Mouse (Mus musculus): ENCODE results near the gene Edil3.

Gene Edil3

GRCm38 (mm10) chr13:88821440-88822331, at the start of gene Edil3:
Edil3 (plus strand) TSS chr13:88821472.
- peak in 1 of 2 experiments; percentile 10 for DNase-seq

DNA sequence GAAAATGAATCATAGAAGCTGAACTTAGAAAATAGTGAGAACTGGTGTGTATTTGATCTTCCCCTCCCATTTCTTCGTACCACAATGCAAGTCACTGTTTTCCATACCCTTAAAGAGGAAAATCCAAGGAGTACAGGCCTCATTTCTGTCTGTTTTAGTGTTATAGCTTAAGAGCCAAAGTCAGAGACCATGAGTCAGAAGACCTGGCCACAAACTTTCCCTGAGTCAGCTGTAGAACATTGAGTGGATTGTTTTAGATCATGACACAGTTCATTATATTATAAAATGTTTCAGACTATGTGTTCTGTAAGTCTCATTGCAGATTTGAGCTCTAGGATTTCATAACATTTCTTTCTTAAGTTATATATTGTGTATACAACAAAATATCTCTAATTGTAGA, 22.1 kb upstream of the Edil3 start:
- no peak for DNase-seq

DNA sequence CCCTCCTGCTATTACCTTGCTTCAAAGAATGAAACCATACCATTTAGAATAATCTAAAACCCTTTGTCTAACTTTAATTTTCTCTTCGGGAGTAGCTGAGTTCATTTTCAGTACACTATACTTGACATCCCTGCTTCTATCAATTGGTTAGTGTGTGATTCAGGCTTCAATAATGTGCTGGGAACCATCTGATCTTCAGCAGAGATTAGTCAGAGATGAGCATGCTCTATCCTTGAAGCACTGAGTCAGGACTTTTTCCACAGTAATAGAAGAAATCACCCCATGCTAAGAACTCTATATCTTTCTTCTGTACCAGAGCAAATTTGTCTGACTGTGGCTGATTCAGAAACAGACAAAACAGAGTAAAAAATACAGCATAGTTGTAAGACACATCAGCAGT, 20.3 kb upstream of the Edil3 start:
- DNase-seq = no peak

GRCm38 (mm10) chr13:88805838-88806237, 15.4 kb upstream of the Edil3 start:
- DNase-seq = no peak

DNA sequence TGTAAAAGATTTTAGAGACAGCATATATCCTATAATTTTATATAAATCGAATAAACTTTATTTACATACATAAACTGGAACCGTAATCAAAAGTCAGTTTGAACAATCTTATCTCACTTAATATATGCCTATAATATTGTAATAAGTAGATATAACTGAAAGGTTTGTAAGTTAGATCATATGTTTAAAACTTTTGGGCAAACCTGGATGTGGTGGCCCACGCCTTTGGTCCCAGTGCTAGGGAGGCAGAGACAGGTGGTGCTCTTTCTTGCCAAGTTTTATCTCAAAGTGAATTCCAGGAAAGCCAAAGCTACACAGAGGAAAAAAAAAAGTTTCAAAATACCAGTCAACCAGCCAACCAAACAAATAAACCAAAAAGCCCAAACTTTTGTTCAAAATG, 15.0 kb upstream of the Edil3 start:
- no peak for DNase-seq

DNA sequence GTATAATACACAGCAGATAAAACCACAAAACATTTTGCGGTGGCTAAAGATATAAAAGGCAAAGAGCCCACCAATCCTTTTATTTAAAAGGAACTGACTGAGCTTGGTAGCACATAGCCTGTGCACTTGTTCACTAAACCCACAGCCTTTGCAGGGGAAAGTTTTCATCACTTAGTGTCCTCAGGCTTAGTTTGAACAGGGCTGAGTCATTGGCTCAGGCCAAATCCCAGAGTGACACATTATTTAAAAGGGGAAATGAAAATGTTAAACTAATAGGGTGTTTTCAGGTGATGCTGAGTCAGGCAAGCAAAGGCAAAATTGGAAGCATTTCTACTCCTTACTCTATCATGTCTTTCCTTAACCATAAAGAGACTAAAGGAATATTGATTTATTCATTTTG, 11.2 kb upstream of the Edil3 start:
- no peak for DNase-seq

DNA sequence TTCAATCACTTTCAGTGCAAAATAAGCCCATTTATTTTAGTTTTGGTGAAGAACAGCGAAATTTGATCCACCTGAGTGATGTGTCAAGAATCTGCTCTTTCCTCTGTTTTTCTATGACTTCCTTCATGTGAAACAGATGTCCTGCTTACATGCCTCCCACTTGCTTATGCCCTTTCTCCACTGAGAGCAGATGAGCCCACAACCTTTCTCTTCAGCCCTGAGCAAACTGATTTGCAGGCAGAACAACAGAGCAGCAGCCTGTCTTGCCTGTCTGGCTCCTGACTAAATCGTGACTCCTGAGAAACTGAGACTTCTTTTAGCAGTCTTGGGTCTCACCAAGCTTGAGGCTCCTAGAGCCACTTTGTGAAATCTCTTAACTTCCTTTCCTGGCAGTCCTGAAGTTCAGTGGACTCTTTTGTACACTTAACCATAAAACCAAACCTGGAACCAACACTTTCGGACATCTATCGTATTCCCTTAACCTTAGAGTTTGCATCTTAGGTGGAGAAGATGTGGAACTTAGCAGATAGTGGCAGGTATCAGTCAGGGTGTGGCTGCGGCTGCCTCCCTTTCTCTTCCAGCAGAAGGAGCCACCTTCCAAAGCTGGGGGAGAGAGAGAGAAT, 475 bp upstream of the Edil3 start:
- no peak for DNase-seq

DNA sequence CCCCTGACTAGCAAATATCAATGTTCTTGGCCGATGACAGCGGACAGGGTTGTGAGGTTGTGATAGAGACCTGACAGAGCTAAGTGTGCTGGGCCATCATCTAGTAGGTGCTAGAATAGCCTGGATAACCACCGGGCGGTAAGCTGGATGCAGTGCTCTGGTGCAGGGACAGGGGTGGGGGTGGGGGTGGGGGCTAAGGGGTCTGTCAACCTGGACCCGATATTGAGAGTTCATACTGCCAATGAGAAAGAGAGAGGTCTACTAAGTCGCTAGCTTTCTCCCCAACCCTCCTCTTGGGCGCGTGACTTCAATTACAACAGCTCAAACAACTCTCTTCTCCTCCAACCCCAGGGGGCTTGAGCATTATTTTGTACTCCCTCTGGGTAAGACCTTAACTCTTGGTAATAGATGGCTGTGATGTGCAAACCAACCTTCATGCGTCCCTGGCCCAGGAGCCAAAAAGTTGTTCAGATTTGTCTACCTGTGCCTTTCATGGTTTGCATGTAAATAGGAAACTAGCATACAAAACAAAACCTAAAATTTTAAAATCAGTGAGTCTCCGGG, 1.1 kb downstream of the Edil3 start:
- DNase-seq = no peak

GRCm38 (mm10) chr13:88822976-88823521, 1.8 kb downstream of the Edil3 start:
- no peak for DNase-seq

DNA sequence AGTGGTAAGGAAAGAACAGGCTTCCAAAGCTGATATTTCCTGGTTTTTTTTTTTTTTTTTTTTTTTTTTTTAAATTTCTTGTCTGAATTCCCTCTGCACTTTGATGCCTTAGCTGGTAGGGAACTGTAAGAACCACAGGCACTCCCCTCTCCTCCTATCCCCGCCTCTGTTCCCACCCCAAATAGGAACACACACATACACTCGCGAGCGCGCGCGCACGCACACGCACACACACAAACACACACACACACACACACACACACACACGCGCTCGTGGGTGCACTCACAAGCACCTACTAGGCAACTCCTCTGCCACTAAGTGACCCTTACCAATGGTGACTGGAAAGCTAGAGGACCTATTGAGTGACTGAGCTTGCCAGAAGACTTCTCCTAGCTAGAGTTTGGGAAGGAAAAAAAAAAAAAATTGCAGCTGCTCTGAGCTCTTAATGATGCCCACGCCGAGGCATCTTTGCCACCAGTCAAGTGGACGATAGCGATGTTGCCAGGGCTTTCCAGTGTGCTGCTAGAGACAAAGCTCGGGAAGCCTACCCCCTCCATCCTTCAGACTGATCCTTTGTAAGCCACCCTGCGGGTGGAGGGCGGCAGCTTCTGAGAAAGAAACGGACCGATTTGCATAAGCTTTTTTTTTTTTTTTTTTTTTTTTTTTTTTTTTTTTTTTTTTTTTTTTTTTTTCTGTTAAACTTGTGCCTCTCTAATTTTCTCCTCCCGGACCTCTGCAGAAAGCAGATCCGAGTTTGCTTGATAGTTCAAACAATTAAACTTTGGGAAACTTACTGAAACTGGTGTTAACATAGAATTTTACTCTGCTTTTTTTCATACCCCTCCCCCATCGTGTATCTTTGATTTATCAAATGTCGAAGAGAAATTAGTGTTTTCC, 2.5 kb downstream of the Edil3 start:
- peak in 1 of 2 experiments; percentile 13 for DNase-seq

GRCm38 (mm10) chr13:88824441-88824840, 3.2 kb downstream of the Edil3 start:
- DNase-seq = no peak

GRCm38 (mm10) chr13:88828362-88828761, 7.1 kb downstream of the Edil3 start:
- no peak for DNase-seq

GRCm38 (mm10) chr13:88833732-88834131, 12.5 kb downstream of the Edil3 start:
- no peak for DNase-seq

GRCm38 (mm10) chr13:88849739-88850138, 28.5 kb downstream of the Edil3 start:
- DNase-seq = no peak

DNA sequence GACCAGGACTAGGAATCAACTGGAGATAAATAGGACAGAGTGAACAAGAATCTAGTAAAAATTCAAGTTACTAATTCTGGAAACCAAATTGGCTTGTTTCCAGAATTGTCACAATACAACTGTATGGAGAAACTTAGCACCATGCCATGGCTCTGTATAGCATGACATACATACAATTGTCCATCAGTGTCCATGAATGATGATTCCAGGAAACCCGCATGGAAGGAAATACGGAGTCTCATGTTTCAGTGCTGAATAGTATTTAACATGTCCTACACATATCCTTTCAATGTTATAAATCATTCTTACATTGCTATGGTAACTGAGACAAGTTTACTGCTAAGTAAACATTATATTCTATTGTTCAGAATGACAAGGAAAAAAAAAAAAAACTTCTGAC, 58.7 kb downstream of the Edil3 start:
- no peak for DNase-seq

DNA sequence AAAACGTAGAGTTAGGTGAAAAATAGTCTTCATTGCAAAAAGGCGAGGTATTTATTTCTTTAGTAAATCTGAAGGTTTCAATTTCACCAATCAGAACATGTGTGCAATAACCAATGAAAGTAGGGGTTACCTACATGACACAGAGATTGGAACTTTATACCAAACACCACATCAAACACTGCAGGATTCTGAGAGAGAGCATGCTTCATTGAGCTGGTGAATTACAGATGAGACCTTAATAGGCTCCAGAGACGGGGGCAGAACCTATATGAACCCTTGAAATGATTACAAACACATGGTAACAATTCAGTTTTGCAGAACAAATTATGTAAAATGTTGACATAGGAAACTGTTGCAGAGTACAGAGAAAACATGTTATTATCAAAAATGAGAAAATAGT, 69.5 kb downstream of the Edil3 start:
- DNase-seq = no peak

DNA sequence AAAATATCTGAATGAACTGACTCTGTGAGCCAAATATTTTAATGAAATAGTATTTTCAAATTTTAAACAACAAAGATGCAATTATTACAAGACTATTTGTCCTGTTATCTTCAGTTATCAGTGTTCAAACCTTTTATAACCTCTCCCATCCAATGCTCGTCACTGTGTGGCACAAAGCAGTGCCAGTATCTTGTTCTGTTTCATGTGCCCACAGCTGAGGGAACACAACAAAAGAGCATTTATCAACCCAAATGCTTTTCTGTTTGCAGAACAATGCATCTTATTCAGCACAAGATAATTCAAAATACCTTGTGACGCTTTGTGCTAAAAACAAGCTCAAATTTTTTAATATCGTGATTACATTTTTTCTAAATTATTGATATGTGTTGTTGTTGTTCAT, 78.8 kb downstream of the Edil3 start:
- DNase-seq = no peak

DNA sequence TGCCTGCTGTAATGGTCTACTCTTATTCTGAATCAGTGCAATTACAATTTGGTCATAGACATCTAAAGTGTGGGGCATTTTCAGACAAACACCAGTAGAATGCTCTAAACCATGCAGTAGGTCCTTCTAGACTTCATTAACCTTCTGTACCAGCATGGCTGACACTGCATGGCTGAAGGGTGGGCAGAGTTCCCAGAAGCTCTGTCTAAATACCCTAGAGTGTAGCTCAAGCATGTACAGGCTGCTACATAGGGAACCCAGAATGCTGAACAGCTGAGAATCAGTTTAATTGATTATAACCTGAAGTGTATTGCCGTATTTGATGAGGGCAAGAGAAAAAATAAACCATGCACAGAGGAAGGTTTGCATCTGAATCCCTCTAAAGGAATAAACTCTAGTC, 86.1 kb downstream of the Edil3 start:
- DNase-seq = no peak

DNA sequence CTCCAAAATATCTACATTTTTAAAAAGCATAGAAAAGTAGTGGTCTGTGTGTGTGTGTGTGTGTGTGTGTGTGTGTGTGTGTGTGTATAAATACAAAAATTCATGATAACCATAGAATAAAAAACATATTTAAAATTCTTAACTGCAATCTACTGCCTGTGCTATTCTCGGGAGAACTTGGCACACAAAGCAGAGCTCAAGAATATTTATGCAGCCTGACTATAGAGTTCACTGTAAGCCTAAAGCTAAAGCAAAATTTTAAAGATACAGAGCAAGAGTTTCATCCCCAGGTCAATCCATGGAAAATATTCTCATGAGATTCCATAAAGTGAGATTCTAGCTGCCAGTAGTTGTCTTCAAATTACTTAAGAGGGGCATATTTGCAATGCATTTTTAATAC, 86.9 kb downstream of the Edil3 start:
- no peak for DNase-seq

DNA sequence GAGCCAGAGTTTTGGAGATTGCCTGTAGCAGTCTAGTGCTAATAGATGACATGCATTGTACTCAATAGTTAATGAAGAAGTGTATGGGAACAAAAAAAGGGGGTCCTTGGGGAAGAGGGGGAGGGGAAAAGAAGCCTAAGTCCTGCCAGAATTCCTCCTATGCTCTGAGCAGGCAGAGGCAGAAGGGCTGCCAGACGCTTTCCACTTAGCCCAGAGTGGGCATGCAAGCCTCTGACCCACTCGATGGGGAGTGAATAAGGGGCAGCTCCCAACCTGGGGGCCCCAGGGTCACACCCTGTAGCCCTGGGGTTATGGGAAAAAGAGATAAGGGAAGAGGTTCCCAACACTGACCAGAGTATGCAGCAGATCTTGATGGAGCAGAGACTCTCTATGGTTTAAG, 95.2 kb downstream of the Edil3 start:
- no peak for DNase-seq

DNA sequence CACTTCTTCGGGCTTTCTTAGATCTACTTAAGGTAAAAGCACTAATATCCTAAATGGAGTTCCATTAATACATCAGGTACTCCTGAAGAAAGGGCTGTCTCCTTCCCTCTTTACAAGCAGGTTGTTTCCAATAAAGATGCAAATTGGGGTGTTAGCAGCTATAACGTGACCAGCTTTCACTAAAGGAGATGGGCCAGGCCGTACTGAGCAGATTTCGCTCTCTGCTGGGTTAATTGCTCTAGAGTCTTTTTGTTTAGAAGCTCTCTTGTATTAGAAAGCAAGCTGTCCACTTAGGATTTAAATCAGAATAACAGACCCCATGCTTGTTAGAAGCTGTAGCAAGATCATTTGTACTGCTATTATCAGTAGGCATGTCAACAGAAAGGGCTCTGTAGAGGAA, 108.4 kb downstream of the Edil3 start:
- DNase-seq = no peak

DNA sequence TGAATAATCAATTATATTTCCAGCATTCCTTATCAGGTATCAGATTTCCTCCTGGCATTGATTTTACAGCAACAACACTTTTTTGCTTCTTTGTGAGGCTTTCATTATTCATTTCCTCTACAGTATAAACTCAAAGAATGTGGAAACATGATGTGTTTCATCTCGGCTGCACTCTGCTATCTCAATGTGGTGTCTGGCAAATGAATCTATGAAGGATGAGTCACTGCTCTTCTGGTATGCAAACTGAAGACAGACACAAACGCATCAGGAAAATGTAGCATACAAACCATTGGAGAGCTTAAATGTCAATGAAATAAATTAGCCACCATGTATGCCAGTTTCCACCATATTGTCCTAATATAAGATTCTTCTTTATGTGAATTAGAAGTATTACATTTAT, 117.3 kb downstream of the Edil3 start:
- DNase-seq = no peak

DNA sequence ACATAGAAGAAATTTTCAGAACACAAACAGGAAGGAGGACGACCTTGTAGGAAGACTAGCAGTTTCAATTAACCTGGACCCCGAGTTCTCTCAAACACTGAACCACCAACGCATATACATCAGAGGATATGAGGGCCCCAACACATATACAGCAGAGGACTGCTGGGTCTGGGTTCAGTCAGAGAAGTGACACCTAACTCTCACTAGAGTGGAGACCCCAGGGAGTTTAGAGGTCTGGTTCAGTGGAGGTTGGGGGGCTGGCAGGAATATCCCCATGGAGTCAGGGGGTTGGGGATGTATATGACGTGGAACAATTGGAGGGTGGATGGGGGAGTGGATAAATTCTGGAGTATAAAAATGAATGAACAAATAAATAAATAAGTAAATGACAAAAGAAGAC, 151.1 kb downstream of the Edil3 start:
- DNase-seq = no peak
